Comparison of ENCODE assay signal across 23 mouse cellular contexts in genomic region chr19:54498066-54498465, GRCm38 (mm10).
DNase-seq lines count a peak whose midpoint lies in the region; ATAC-seq and TF ChIP-seq lines count a peak whose summit lies in the region.
"Had no signal": no experiment of that assay in that cellular context is flagged by ENCODE, and none has a peak within 500 bp of the region (broad histone marks: within the 10 kb centered on the region; RNA-seq: fewer than 3 reads in every experiment).

No protein-coding gene starts in this region.

- no peak overlapping the region for H3K4me3 ChIP-seq in cerebellum, adult 2 months (replicated peaks; ENCODE audit: insufficient read depth, low read depth, low read length)
- H3K4me3 ChIP-seq: heart, embryonic 15.5 days; hindbrain, embryonic 15.5 days; kidney, embryonic 15.5 days; midbrain, embryonic 10.5 days had no signal

- no peak overlapping the region for H3K27ac ChIP-seq in cerebellum, adult 2 months (ENCODE audit: insufficient read depth, low read length)
- H3K27ac ChIP-seq: heart, embryonic 15.5 days; hindbrain, embryonic 15.5 days; kidney, embryonic 15.5 days; midbrain, embryonic 10.5 days had no signal

- ATAC-seq in frontal cortex, adult (ENCODE audit: low TSS enrichment): peak; percentile 88
- ATAC-seq: forebrain, embryonic 16.5 days; intestine, postnatal 0 days; liver, postnatal 0 days had no signal

- 53% methylated on average over 3 of the region's 3 CpGs for WGBS in cerebellum, adult 2 months

- no peak for TF ChIP-seq POLR2A in cerebellum, adult 2 months (IDR thresholded peaks at IDR 0.05; ENCODE audit: borderline replicate concordance, insufficient read depth, low read length)

- no peak for TF ChIP-seq CTCF in cerebellum, adult 2 months (IDR thresholded peaks at IDR 0.05; ENCODE audit: borderline replicate concordance, insufficient read depth, low read depth, low read length)

- no peaks in the 10 kb centered on the region for H3K27me3 ChIP-seq in cerebellum, adult 2 months (ENCODE audit: control insufficient read depth, insufficient read depth, low read length)
- H3K27me3 ChIP-seq: heart, embryonic 15.5 days; hindbrain, embryonic 15.5 days; kidney, embryonic 15.5 days had no signal

- no peak for DNase-seq in frontal cortex, postnatal 10 days (ENCODE audit: low spot score in 2 of 2)
- DNase-seq in lung, postnatal 36 days: peak; percentile 0
- DNase-seq in lung, adult 18-20 months: no peak
- peak; percentile 63 for DNase-seq in 3T3-L1 (ENCODE audit: low read depth, low spot score)
- DNase-seq in adrenal gland, postnatal 25 days: peak; percentile 10
- no peak for DNase-seq in thymus, adult 18-20 months
- DNase-seq in cerebellum, adult 2 months: no peak
- DNase-seq: cerebellum, adult 9-11 months; gastrocnemius, postnatal 10 days; heart, postnatal 4 days; kidney, postnatal 4 days; layer of hippocampus, adult 9-11 months; liver, postnatal 0 days; lung, postnatal 4 days; retina, postnatal 1 day; thymus, adult 2 months had no signal

- H3K4me1 ChIP-seq in cerebellum, adult 2 months (ENCODE audit: control insufficient read depth, insufficient read depth, low read length): no peaks in the 10 kb centered on the region
- H3K4me1 ChIP-seq: heart, embryonic 15.5 days; hindbrain, embryonic 15.5 days; kidney, embryonic 15.5 days; midbrain, embryonic 10.5 days had no signal

Comparison
In these comparisons a context has a peak if more than half of its experiments do, and no peak if none do; other contexts are left out.
1. DNase-seq: peak in lung, postnatal 36 days (single experiment), 3T3-L1 (single experiment) and adrenal gland, postnatal 25 days (single experiment); none in frontal cortex, postnatal 10 days (0 of 2), lung, adult 18-20 months (0 of 2), thymus, adult 18-20 months (0 of 2) and cerebellum, adult 2 months (0 of 2).